Mouse (Mus musculus) right cerebral cortex, adult 18-20 months (tissue): Measurements from ENCODE around the gene Tspan32.

Source experiments
- DNase-seq: peaks from one replicate; pipeline ENCODE4 v3.0.0; 2022; ENCODE audit warnings: mixed read lengths

Tspan32 gene

DNA sequence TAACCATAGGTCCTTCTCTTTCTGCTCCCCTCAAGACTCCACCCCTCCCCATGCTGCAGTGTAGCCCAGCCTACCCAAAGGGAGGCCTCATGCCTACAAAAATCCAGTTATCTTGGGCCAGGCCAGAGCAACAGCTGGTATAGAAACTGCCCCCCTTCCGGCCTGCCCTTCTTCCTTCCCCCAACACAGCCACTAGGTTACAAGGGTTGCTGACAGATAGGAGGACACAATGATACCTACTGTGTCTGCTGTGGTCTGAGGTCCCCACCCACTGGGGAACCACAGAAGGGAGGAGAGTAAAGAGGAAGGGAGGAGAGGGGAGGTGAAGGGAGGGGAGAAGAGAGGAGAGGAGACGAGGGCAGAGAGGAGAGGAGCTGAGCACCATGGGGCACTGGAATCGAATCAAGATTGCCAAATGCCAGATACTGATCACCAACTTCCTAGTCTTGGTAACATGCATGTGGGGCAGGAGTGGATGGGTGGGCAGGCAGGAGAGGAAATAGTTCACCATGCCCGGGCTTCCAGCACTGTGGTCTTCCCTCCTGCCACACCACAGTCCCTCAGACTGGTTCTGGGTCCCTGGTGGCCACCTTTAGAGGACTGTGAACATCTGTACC, at the start of gene Tspan32:
Gene Tspan32, plus strand, starts transcription at position 320 of the 617 bp plus-strand sequence.
- no peak for DNase-seq

DNA sequence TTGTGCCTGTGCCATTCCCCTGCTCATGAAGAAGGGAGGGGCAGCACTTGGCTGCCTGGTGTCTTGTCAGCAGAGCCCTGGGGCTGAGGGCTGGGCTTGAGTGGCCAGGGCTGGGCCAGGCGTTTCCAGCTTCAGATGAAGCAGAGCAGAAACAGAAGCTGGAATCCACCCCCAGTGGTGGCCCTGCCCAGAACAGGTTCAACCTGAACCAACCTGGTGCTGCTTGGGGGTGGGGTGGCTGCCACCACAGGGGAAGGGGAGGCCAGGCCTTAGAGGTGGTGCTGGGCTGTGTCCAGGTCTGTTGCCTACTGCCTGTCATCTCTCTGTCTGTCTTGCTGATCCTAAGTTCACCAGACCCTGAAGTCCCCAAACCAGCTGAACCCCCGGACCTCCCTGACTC, 48.8 kb upstream of the Tspan32 start:
- no peak for DNase-seq

DNA sequence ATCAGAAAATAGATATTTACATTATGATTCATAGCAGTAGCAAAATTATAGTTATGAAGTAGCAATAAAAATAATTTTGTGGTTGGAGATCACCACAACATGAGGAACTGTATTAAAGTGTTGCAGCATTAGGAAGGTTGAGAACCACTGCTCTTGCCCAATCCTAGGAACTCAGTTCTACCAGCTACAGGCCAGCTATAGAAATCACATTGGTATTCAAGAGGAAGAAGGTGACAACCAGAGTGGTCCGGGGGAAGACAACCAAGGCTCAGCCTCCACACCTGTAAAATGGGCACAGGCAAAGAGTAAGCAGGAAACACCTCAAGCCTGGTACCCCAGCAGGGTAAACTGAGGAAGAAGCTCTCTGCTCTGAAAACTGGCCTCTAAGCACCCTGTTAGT, 46.0 kb upstream of the Tspan32 start:
- DNase-seq: no peak

GRCm38 (mm10) chr7:142959752-142960151, 45.1 kb upstream of the Tspan32 start:
- no peak for DNase-seq

GRCm38 (mm10) chr7:142967414-142967883, 37.4 kb upstream of the Tspan32 start:
- peak; percentile 20 for DNase-seq

DNA sequence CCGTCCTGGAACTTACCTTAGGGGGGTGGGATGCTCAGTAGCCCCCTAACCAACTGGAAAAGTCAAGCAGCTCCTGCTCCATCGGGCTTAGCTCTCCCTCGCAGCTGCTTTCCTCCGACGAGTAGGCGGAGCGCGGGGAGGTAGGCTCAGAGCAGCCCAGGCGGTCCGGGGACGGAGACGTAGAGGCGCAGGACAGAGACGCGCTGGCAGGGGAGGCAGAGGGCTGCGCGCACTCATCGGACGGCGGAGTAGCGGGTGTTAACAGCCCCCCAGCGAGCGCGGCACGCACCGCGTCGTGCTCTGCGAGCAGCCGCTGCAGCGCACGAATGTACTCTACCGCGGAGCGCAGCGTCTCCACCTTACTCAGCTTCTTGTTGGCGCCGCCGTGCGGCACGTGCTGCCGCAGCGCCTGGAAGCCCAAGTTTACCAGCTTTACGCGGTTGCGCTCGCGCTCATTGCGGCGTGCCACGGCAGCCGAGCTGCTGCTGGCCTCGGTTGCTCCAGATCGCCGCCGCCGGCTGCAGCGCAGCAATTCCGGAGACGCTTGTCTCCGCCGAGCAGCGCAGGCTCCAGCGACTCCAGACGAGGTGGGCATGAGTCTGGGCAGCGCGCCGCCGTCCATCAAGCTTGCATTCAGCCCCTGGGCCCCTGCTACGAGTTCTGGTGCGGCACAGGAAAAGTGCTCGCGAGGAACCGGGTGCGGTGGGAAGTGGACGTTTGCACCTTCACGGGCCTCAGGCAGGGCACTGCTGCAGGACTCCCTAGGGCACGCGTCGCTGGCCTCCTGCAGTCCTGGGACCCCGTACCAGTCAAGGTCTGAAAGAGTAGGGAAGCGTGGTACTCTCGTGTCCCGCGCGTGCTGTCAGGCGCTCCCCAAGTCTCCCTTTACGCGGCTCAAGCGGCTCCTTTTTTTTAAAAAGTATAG, 36.7 kb upstream of the Tspan32 start:
- DNase-seq: peak; percentile 69

DNA sequence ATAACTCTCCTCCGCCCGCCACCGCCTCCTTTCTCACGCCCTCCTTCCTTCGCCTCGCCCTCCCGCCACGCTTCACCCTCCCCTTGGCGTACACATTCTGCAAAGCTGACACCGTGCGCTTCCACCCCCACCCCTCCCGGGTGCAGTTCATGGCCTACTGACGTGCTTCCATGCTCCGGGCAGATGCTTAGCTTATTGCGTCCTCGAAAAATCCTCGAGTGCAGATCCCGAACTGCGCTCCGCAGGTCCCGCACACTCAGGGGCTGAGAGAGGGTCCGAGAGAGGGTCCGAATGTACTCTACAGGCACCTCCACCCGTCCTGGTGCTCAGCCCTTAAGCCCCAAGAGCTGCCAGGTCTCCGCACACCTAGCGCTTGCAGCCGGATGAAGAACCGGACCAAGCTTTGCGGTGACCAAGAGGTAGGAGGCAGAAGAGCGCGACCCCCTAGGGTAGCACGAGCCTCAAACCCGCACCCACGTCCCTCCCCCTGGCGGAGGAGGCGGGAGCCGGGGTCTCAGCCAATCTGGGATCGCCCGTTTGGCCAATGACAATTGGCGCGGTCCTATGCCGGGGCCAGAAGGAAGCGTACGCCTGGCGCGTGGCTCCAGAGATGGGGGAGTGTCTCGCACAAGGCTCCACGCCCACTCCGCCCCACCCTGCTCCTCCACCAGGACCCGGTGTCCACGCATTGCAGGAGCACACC, 35.9 kb upstream of the Tspan32 start, which contains the start of gene Ascl2:
Gene Ascl2, minus strand, starts transcription at position 456 of the 703 bp plus-strand sequence.
- DNase-seq: peak; percentile 2

DNA sequence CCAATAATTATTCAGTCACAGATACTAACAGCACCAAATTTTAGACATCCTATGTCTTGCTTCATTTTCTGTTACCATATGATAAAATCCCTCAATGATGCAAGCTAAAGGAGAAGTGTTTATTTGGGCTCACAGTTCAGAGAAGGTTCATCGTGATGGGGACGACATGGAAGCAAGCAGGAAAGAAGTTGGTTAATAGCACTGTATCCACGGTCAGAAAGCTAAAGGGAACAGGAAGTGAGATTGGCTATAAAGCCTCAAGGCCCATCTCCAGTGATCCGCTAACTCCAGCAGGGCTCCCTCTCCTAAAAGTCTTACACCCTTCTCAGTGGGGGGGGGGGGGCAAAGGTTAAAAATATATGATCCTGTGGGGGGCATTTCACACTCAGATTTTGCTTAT, 22.9 kb upstream of the Tspan32 start:
- no peak for DNase-seq

DNA sequence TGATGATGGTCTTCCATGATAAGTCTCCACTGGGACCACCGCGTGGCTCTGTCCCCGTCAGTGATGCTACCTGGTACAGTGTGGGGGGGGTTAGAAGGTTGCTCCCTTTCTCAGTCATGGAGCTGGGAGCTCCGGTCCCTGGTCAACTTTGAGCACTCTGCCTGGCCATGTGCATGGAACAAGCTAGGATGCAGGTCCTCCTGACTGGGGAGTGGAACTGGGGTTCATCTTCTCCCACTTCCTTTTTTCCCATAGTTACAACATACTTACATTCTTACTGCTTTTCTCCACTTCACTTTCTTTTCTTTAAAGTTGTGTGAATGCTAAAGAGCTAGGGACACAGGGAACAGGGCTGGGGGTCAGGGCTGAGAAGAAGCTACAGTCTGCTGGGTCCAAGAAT, 19.7 kb upstream of the Tspan32 start:
- DNase-seq: no peak

DNA sequence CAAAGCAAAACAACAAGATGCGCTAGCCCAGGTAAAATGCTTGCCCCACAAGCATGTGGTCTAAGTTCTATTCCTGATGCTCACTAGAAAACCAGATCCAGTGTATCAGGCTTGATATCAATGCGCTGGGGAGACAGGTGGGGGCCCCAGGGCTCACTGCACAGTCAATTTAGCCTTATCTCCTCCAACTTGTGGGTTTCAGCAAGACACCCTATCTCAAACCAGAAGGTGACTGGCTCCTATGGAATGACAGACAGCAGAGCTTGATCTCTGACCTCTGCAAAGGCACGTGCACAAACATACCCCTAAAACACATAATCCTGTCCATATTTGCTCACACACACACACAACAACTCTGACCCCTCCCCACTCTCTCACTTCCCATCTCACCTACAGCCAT, 17.1 kb upstream of the Tspan32 start:
- DNase-seq: no peak

- DNase-seq: no peak
Observed at GRCm38 (mm10) chr7:142995004-142995403, 9.8 kb upstream of the Tspan32 start.

DNA sequence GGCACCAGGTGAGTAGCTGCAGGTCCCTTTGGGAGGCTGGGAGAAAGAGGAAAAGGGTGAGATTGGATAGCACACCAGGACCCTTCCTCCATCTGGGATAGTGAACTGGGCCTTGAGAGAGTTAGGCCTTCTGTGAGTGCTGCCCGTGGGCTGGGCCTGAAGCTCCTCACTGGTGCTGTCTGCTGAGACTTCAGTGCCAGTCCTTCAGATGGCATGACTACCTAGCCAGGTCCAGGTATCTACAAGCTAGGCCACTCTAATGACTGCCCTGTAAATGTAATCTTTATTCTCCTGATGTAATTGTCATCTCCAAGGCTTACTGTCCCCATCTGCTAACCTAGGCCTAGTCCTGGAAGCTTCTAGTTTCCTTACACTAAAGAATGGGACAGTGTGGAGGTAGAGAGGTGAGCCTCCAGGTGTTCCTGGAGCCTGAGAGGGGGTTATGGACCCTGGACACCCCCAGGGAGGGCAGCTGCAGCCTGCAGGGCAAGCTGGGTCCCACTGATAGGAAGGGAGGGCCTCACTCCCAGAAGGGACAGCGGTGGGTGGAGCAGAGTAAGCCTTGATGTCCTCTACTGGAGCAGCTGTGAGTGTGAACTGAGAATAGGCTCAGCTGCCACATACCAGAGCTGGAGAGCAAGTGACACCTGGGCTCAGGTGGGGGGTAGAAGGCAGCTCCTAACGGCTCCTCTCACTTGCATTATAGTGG, 9.1 kb upstream of the Tspan32 start:
- DNase-seq: no peak

GRCm38 (mm10) chr7:142996998-142997397, 7.8 kb upstream of the Tspan32 start:
- no peak for DNase-seq

DNA sequence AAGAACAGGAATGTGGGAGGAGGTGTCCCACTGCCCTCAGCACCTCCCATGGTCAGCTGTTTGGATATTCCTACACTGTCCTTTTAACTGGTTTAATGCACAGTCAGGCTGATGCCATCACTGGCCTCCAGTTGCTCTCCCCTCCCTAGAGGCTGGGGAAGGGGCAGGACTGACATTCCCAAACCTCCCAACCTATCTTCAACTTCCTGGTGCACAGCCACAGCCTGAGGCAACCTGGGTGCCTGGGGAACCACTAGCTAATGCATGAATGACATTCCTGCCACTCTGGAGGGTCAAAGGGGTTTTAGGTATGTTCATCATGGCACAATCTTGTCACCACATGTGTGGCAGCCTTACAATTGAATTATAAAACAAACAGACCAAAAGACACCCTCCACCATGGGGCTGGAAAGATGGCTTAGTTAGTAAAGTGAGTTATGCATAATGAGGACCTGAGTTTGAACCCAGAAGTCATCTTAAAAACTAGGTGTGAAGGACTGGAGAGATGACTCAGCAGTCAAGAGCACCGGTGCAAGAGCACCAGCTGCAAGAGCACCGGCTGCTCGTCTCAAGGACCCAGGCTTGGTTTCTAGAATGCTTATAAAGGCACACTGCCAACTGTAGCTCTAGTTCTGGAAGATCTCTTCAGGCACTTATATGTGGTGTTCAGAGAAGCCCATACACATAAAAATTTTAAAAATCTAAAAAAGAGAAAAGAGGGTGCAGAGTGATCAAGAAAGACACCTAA, 7.3 kb upstream of the Tspan32 start:
- no peak for DNase-seq

DNA sequence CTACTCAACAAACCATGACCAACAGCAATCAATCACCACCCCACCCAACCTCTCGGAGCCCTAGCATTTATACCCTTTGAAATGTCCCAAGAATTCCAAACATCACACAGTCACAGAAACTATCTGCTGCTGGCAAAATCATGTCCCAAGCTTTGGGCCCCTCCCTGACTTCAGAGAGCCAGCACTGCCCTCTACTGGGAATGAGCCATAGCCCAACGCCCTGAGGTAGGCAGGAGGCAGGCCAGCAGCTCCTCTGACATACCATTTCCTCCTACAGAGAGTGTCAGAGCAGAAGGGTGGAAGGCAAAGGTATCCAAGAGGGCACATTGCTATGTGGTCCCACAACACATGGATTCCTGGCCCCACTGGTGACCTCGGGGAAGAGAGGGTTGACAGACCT, 2.2 kb upstream of the Tspan32 start:
- DNase-seq: no peak

DNA sequence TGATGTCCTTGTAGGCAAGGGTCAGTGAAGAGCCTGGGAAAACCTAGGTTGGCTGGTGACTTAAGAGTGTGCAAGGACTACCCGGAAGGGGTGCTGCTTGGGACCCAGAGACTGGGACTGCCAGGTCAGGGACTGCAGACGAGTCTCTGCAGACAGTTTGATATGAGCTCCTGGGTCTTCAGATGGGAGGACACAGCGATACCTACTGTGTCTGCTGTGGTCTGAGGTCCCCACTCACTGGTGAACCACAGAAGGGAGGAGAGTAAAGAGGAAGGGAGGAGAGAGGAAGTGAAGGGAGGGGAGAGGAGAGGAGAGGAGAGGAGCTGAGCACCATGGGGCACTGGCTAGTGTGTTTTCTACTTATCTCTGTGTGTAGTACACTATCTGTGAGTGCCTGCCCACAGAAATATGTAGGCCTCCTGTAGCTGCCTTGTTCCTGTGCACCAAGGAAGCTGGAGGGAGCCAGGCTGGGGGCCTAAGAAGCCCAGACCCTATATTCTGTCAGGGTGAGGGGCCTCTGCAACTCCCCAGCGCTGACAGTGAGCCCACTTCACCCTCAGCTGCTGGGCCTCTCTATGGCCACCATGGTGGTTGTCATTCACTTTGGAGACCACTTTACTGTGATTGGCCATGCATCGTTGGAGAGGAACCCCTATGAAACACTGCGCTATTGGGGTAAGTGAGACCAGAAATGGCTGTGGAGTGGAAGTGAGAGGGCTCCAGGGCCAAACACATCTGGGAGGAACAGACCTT, 674 bp downstream of the Tspan32 start:
- DNase-seq: no peak

GRCm38 (mm10) chr7:143006097-143006755, 1.4 kb downstream of the Tspan32 start:
- no peak for DNase-seq

DNA sequence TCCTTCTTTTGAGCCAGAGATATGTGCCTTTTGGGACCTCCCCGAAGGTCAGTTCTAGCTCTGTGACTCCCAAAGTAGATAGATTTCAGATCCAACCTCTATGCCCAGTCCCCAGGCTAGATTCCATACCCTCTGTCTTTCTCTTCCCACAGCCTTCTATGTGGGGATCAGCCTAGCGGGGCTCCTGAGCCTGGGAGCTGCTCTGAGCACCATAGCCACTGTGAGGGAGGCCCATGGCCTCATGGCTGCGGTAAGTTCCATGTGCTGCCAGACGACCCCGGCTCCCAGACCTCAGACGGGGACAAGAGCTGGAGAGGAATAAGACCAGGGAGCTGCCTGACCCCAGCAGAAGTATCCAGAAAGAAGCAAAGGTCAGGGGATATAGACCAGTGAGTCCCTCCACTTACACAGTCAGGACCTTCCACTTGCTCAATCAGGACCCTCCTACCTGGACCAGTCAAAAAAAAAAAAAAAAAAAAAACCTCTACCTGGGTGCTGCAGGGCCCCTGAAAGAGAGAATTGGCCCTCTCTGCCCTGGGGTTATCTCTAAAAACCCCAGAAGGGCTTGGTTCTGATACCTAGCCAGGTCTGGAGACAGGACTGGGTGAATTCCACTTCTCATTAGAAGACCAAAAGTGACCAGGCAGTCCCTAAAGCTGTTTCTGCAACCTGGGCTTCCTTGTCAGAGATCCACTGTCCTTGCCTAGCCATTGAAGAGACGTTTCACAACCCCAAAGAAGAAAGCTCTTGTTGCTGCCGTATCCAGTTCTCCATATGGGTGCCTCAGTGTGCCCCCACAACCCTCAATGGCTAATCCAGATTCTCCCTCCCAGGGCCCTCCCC, 2.1 kb downstream of the Tspan32 start:
- DNase-seq: no peak

DNA sequence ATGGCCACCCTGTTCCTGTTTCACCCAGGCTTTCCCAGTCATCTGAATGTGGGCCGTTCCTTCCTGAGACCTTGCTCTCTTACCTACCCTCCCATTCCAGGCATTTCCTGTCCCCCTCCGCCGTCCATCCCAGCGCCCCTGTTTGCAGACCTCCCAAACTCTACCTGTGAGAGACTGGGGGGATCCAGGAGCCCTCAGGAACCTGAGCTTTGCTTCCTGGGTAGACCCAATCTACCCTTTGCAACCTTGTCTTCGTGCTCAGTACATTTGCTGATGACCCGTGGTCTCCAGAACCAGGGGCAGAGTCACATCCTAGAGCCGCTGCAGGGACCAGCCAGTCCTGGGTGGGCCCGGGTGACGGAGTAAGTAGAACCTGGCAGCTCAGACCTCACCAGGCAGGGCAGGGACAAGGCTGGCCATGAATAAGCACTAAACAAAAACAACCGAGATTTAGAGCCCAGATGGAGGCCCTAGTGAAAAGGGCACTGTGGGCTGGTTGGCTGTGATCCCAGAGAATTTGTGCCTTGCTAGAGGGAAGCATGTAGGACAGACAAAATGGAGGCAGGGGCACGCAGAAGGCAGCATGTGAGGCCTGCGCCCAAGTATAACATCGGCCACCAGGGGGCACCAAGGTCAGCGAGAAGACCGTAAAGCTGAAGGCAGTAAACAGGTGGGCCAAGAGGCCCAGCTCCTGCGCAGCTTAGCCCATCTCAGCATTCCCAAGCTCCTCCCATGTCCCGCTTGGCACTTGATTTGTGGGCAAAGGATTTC, 2.9 kb downstream of the Tspan32 start:
- DNase-seq: peak; percentile 88
